Mouse (Mus musculus) thymus, postnatal 14 days (tissue): Measurements from ENCODE around the gene Gm20388.

Experiments
- DNase-seq: peaks from one replicate; pipeline ENCODE4 v3.0.0; 2021

Gm20388 gene

DNA sequence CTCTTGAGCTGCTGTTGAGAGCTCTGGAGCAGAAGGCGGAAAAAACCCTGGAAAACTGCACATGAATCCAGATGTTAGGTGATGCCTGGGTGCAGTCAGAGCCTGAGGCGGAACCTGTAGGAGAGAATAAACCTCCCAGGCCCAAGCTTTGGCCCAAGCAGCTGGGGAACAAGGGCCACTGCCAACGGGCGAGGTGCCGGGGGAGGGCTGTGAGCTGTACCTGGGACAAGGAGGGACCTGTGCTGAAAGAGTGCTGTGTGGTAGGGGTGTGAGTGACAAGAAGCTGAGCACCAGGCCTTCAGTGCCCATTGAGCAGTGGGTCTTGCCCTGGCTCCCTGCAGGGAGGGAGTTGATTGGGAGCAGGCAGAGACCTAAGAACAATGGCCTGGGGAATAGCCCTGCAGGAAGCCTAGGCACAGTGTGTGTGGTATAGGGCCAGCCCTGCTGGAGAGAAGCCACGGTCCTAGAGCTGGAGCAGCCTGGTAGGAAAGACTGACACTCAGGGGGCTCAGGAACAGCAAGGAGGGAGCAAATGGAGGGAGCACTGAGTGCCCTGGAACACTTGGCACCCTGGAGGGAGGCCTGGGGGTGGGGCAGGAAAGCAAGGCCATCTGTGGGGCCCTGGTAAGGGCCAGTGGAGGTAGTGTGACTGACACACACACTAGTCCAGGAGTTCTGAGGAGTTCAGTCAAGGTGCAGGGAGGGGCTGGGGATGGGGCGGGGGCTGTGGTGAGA, 2056.2 kb downstream of the Gm20388 start:
- DNase-seq: no peak

DNA sequence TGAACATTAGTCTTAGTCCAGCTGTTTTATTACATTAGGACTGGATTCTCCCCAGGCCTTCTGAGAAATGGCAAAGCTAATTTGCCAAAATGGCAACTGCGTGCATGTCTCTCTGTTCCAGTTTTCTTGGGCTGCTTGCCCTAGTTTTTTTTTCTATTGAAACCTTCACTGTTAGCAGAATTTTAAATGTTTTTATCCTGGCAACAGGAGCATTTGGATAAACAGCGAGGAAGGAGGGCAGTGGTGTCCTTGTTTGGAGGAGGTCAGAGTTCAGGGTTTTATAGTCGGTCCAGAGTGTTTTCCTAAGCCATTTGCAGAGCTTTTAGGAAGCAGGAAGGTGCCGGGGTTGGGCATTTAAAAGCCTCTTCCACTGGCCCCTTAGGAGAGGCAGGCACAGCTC, 2057.3 kb downstream of the Gm20388 start:
- DNase-seq: no peak

- peak; percentile 22 for DNase-seq
These were observed 2057.9 kb downstream of the Gm20388 start for GRCm38 (mm10) chr8:121968542-121968941.

DNA sequence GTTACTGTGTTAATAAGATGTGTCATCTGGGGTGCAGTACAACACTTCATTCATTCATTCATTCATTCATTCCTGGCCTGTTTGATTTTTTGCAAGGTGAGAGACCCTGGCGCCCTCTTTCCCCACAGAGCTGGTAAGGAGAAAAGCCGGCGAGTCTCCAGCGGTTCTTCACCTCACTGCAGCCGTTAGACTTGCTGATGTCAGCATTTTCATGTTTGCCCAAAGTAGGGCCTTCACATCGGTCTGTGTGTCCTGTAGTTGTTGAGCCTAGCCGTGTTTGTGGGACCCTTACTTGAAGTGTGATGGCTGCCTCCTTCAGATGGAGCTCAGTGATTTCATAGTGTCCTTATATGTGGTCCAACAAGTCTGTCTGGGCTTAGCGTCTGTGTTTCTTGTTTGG, 2059.6 kb downstream of the Gm20388 start:
- no peak for DNase-seq

GRCm38 (mm10) chr8:121971488-121972058, 2060.9 kb downstream of the Gm20388 start:
- no peak for DNase-seq

- no peak for DNase-seq
These were observed 2063.3 kb downstream of the Gm20388 start for GRCm38 (mm10) chr8:121973906-121974305.

DNA sequence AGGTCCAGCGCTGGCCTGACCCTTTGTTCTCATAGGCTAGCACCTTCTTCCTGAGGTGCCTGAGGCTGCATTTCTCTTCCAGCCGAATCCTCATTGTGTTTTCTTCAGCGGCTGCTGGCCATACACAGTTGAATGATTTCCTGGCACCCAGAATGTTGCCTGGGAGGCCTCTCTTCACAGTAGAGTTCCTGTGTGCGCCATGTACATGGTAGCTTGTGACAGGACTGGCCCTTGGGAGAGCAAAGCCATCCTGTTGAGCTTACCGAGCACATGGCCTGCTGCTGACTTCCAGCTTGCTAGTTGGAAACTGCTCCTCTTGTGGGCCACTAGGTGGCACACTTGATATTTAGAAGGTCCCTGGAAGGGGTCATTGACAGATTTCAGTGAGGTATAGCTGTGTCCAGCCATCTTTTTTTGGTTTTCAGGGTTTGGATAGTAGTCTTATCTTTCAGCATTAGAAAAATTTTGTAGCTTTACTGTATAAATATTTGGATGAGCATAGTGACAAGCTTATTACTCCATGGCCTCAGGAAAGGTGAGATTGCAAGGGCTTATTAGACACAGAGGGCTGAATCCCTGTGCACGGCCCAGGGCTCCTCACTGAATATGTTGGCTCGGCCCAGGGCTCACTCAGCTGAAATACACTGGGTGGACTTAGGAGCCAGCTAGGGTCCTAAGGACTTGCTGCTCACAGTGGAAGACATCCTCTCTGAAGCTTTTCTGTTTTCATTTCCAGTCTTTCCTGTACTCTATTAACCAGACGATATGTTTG, 2067.4 kb downstream of the Gm20388 start:
- DNase-seq: peak; percentile 14

DNA sequence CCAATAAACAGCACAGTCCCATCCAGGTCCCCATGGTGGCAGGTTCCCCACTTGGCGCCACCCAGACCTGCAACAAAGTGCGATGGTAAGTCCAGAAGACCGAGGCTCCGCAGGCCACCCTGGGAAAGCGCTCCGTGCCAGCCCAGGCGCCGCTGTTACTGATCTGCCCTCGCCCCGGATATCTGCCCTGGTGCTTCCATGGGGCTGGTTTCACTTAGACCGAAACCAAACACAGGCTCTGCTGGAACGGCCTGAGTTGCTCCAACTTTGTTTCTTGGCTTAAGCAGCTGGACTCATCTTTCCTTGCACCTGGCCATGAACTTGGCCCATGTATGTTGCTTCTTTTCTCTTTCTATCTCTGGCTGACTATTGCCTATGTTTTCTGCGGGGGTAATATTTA, 2068.0 kb downstream of the Gm20388 start:
- DNase-seq: no peak

DNA sequence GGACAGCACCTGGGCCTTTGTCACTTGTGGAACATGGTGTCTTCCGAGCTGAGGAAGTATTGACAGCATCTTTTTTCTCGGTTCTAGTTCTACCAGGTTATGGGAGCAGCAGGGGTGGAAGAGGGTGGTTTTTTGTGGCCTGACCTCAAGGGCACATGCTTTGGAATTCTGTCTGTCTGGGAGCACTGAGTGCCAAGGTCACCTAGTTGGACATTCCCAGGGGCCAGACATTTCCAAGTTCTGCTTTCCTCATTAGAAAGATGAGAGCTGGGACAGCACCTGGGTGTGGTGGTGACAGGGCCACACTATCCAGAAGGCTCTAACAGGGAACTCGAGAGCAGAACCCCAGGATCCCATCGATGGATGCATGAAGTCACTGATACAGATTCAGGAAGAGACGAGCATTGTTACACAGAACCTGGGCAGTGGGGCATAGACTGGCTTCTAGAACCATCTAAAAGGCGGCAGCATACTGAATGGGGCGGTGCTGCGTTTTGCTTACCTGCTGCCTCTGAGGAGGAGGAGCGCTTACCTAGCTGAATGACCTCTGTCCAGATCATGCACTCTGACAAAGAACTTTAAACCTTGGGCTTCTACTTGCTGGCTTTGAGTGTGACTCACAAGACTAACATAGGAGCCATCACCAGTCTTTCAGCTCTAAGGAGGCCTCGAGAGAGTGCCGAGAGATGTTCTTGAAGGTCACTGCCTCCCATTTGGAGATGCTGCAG, 2070.3 kb downstream of the Gm20388 start:
- no peak for DNase-seq

DNA sequence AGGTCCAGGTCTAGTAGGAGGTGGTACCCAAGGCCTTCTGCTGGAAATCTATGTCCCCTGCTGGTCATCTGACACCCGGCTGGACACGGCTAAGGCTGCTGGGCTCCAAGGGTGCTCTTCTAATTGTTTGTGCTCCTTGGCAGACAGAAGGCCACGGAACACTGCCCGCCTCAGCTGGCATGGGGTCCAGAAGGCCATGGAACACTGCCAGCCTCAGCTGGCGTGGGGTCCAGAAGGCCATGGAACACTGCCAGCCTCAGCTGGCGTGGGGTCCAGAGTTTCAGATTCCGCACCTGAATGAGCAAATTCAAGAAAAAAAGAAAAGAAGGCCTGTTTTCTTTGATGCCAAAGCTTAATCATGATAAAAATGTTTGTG, 2070.9 kb downstream of the Gm20388 start:
- DNase-seq: no peak

DNA sequence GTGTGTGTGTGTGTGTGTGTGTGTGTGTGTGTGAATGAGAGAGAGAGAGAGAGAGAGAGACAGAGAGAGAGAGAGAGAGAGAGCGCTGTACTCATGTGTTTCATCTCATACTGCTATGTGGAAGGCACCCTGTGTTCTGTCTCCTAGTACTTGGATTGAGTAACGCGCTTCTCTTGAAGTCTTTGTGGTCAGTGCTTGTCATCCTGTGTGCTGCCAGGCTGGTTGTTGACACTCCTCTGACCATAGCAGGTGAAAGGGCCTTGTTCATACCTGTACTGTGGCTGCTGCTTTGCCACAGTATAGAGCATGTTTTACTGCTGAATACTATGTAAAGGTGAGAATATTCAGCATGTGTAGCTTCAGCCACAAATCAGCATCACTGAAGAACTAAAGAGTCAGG, 2075.0 kb downstream of the Gm20388 start:
- no peak for DNase-seq

DNA sequence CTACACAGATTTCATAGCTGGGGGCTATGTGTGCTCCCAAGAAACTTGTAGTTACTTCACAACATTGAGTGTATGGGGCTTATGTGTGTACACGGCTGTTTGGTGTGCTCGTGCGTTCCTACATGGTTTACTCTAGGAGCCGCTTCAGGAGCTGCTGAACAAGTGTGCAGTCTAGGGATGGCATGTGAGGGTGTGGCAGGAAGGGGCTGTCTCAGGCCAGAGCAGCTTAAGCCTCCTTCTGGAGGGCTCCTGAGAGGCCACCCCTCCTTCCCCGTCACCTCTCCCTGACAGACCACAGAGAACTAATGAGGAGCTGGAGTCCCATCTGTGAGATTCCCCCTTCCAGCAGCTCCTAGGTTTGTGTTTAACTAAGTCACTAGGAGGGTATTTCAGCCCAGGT, 2077.3 kb downstream of the Gm20388 start:
- DNase-seq: no peak

DNA sequence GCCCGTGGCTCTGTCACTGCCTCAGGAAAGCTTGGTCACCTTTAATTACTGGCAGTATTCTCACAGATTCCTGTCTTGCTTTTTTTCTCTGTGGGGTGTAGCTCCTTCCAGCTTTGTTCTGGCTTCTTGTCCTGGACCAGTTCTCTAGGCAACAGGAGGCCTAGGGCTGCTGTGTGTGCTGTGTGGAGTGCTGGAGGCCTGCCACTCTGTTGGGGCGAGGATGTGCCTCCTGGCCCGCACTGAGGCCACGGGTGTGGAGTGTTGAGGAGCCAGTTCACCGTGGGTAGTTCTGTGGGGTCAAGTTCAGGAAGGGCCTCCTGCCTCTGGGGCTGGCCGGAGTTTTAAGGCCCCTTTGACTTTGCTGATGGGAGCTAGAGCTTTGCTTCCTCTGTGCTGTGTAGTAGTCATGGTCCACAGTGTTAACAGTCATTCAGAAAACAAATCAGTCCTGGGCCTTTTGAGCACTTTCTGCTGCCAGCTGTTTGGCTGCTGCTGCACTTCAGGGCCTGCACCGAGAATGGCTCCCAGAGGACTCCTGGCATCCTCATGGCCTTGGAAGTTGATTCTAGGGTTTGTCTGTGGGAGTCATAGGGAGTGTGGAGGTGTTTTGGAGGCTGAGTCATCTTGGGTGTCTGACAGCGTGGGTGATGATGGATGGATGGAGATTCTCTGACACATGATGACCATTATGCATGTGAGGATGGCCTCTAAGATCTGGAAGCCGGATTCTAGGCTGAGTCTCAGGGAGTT, 2080.0 kb downstream of the Gm20388 start:
- no peak for DNase-seq

- DNase-seq: no peak
These were observed 2081.0 kb downstream of the Gm20388 start for GRCm38 (mm10) chr8:121991611-121992010.

GRCm38 (mm10) chr8:121992911-121993310, 2082.3 kb downstream of the Gm20388 start:
- DNase-seq: no peak

- no peak for DNase-seq
These were observed 2084.5 kb downstream of the Gm20388 start for GRCm38 (mm10) chr8:121995112-121995511.

DNA sequence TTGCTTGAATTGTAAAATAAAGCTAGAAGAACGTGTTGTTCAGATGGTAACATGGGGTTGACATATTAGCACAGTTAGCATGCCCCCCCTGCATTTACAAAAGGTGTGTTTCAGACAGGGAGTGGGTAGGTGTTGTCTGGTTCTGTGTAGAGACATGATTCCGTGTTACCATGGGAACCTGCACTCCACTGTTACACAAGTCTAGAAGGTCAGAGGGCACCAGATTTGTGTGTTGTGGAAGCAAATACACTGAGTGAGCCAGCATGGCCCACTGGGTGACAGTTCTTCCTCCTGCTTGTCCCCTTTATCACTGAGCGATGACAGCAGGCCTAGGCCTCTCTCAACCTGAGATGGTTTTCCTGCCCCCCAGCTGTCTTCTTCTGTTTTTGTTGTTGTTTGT, 2085.3 kb downstream of the Gm20388 start:
- no peak for DNase-seq

DNA sequence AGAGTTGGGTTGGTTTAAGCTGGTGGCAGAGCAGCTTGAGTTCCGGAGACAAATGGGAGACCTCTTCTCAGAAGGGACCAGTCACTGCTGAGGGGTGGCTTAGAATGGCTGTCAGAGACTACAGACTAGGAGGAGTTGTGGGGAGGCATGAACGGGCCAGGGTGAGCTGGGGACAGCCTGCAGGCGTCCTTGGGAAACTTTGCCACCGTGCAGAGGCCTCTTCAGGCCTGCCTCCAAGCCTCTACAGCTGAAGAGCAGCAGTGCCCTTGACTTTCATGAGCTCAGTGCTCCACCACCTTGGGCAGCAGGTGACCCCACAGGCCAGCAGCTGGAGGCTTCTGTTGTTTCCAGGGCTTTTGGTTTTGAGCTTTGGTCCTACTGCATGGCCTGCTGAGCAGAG, 2088.0 kb downstream of the Gm20388 start:
- DNase-seq: no peak

- no peak for DNase-seq
These were observed 2088.6 kb downstream of the Gm20388 start for GRCm38 (mm10) chr8:121999211-121999610.

DNA sequence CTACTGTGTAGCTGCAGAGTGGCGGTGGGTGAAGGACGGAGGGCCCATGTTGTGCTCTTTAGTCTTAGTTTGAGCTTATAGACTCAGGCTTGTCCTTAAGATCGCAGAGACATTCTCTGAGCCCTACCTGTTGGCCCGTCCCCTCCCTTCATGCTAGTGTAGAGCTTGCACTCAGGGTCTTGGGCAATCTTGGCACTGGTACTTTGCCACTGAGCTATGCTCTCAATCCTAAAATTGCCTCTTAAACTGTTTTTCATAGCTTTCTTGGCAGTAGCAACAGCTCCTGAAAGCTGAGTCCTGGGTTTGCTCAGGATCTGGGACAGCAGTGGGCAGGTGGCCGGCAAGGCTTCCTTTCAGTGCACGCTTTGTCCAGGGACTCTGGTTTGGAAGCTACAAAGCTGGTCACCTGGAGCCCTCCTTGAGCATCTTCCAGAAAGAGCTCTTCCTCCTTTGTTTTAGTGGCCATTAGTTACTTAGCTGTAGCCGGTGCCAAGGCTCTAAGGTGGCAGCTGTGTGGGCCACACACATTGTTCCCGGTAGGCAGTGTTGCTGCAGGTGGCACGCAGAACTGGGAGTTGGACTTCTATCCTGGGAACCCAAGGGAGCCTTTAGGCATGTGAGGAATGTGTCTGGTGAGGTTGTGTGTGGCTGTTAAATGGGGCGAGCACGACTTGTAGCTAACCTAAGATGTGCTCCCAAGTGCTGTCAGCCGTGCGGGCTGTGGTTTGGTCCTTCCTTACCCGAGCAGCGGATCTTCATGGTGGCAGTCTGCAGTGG, 2090.9 kb downstream of the Gm20388 start:
- DNase-seq: no peak

- no peak for DNase-seq
These were observed 2093.0 kb downstream of the Gm20388 start for GRCm38 (mm10) chr8:122003646-122004045.

GRCm38 (mm10) chr8:122004131-122004530, 2093.5 kb downstream of the Gm20388 start:
- DNase-seq: no peak
